Mouse (Mus musculus): ENCODE results near the gene Gm47841.

GRCm38 (mm10) chr15:101060280-101060852 is 13.2 kb upstream of the Gm47841 start:
- no peak for TF ChIP-seq CTCF (IDR thresholded peaks at IDR 0.05; ENCODE audit: control insufficient read depth, insufficient read depth, insufficient replicate concordance, low read depth, low read length)
- no peak for TF ChIP-seq POLR2A (IDR thresholded peaks at IDR 0.05; ENCODE audit: control insufficient read depth, low read depth, low read length)
